8 mouse cellular contexts compared by ENCODE assay signal in genomic region chr9:121316621-121317405, GRCm38 (mm10). TPM values are rescaled to one million over a fixed set of nuclear protein-coding genes. Genes with fewer than 3 reads are reported as not detected.
DNase-seq lines count a peak whose midpoint lies in the region; ATAC-seq lines count a peak whose summit lies in the region.

No protein-coding gene starts in this region.

- peak; percentile 66 for DNase-seq in left cerebral cortex, postnatal 4 days
- DNase-seq in left cerebral cortex, adult 8-10 months (ENCODE audit: low spot score in 2 of 2) = no peak
- peak; percentile 57 to 76 for DNase-seq in cerebellum, adult 18-20 months
- peak; percentile 79 to 85 for DNase-seq in heart, adult 18-20 months
- no peak for DNase-seq in midbrain, embryonic 11.5 days (ENCODE audit: low spot score, missing footprints)
- DNase-seq in frontal cortex, postnatal 10 days (ENCODE audit: low spot score in 2 of 2) = no peak
- no peak for DNase-seq in embryo, embryonic 10 days (ENCODE audit: low spot score)

- H3K4me3 ChIP-seq in kidney, embryonic 16.5 days (ENCODE audit: low read length) = no peak overlapping the region
- H3K4me3 ChIP-seq in midbrain, embryonic 11.5 days (ENCODE audit: low read depth, low read length) = no peak overlapping the region

- no peak for ATAC-seq in kidney, embryonic 16.5 days (ENCODE audit: low FRiP score, low TSS enrichment)
- ATAC-seq in midbrain, embryonic 11.5 days (ENCODE audit: low FRiP score) = no peak

- intact Hi-C loops in left cerebral cortex, postnatal 4 days (cut with DNase I) = no loop called here

- H3K27me3 ChIP-seq in kidney, embryonic 16.5 days (ENCODE audit: insufficient read depth, low read length) = no peaks in the 10 kb centered on the region
- H3K27me3 ChIP-seq in midbrain, embryonic 11.5 days (ENCODE audit: control insufficient read depth, insufficient read depth, low read length) = no peaks in the 10 kb centered on the region

- WGBS in kidney, embryonic 16.5 days = 65% methylated on average over 12 of the region's 12 CpGs
- 64% methylated on average over 12 of the region's 12 CpGs for WGBS in midbrain, embryonic 11.5 days

- no peak overlapping the region for H3K4me2 ChIP-seq in kidney, embryonic 16.5 days (replicated peaks; ENCODE audit: low read depth, low read length)
- H3K4me2 ChIP-seq in midbrain, embryonic 11.5 days = no peak overlapping the region

- H3K27ac ChIP-seq in kidney, embryonic 16.5 days (ENCODE audit: low read length) = peak overlapping the region; percentile 51; the same call in 1 of the 2 replicates
- H3K27ac ChIP-seq in midbrain, embryonic 11.5 days (ENCODE audit: low read depth, low read length) = peak overlapping the region; percentile 22; the same call in 1 of the 2 replicates

- H3K9me3 ChIP-seq in kidney, embryonic 16.5 days (ENCODE audit: low read length) = no peaks in the 10 kb centered on the region
- H3K9me3 ChIP-seq in midbrain, embryonic 11.5 days (ENCODE audit: control insufficient read depth, low read length) = no peaks in the 10 kb centered on the region

- H3K4me1 ChIP-seq in kidney, embryonic 16.5 days (ENCODE audit: insufficient read depth, low read length) = peaks cover 58% of the 10 kb centered on the region
- H3K4me1 ChIP-seq in midbrain, embryonic 11.5 days (ENCODE audit: control insufficient read depth, insufficient read depth, low read length) = peaks cover 48% of the 10 kb centered on the region

- H3K36me3 ChIP-seq in kidney, embryonic 16.5 days (ENCODE audit: insufficient read depth, low read length) = 0 out of 2 replicates have a peak, but pooled peaks cover 3% of the 10 kb centered on the region
- peaks cover 4% of the 10 kb centered on the region; the same call in 1 of the 2 replicates for H3K36me3 ChIP-seq in midbrain, embryonic 11.5 days (ENCODE audit: control insufficient read depth, insufficient read depth, low read length)

- H3K9ac ChIP-seq in kidney, embryonic 16.5 days (replicated peaks; ENCODE audit: low read length) = no peak overlapping the region
- H3K9ac ChIP-seq in midbrain, embryonic 11.5 days (ENCODE audit: low read length) = no peak overlapping the region

RNA-seq across cellular contexts. Expression of gene Trak1, which starts 19.5 kb away (rescaled TPM):
- 100 to 1,000 TPM; 208 to 215 TPM for total RNA-seq in left cerebral cortex, postnatal 4 days (2021)
- 100 to 1,000 TPM; 206 to 233 (median 225) TPM for total RNA-seq in left cerebral cortex, adult 8-10 months (2022)
- total RNA-seq in heart, adult 18-20 months (2021) = 100 to 1,000 TPM; 294 to 298 TPM
- polyA plus RNA-seq in kidney, embryonic 16.5 days (2015; fragmentation: Nextera tagmentation; extraction: Ambion mirVana) = 16.2 and 17.7 TPM in 2 replicates
- 19.2 and 20.5 TPM in 2 replicates for polyA plus RNA-seq in midbrain, embryonic 11.5 days (2014; fragmentation: Nextera tagmentation; extraction: Ambion mirVana)

RNA-seq across cellular contexts. Expression of gene Ulk4, which starts 39.8 kb away (rescaled TPM):
- total RNA-seq in left cerebral cortex, postnatal 4 days (2021) = 1 to 10 TPM; 7.9 to 8.0 TPM
- total RNA-seq in left cerebral cortex, adult 8-10 months (2022) = 10 to 100 TPM in 1 of 4 experiments, 1 to 10 TPM in 3; 7.7 to 10.4 (median 9.2) TPM
- total RNA-seq in heart, adult 18-20 months (2021) = under 1 TPM; 0.22 to 0.46 TPM
- 144 and 148 TPM in 2 replicates for polyA plus RNA-seq in kidney, embryonic 16.5 days (2015; fragmentation: Nextera tagmentation; extraction: Ambion mirVana)
- 210 and 216 TPM in 2 replicates for polyA plus RNA-seq in midbrain, embryonic 11.5 days (2014; fragmentation: Nextera tagmentation; extraction: Ambion mirVana)

Comparison
In these comparisons a context has a peak if more than half of its experiments do, and no peak if none do; other contexts are left out.
1. DNase-seq: peak in left cerebral cortex, postnatal 4 days (single experiment), cerebellum, adult 18-20 months (2 of 2) and heart, adult 18-20 months (2 of 2); none in left cerebral cortex, adult 8-10 months (0 of 2), midbrain, embryonic 11.5 days (single experiment), frontal cortex, postnatal 10 days (0 of 2) and embryo, embryonic 10 days (single experiment).
2. RNA of gene Ulk4, which starts 39.8 kb away (total RNA-seq): 7.7 to 10.4 TPM in left cerebral cortex, adult 8-10 months and 7.9 to 8.0 TPM in left cerebral cortex, postnatal 4 days; 0.22 to 0.46 TPM in heart, adult 18-20 months; every median in the first group is over 4 times any median in the second.